Mouse (Mus musculus): ENCODE data around the gene Lpar5.

Lpar5 gene

GRCm38 (mm10) chr6:125129710-125130402 lies 62.1 kb downstream of the Lpar5 start:
- DNase-seq (ENCODE audit: low read depth): no peak

GRCm38 (mm10) chr6:125131302-125132156 lies 63.8 kb downstream of the Lpar5 start, which contains the start of gene Nop2:
Nop2 (plus strand) TSS chr6:125131909.
- peak; percentile 98 for DNase-seq (ENCODE audit: low read depth)

Data from NIH3T3 (cell line).